Mouse (Mus musculus) embryo, embryonic 11 days (tissue): Measurements from ENCODE around the gene Olfr765.
"Not testable (repeated sequence)": the region's sequence is repeated elsewhere in the genome, so short reads cannot be mapped to it uniquely, and the experiment has no call there.

ENCODE experiments used
- DNase-seq: peaks from one replicate; pipeline ENCODE4 v3.0.0-alpha.2; 2015

Gene Olfr765

DNA sequence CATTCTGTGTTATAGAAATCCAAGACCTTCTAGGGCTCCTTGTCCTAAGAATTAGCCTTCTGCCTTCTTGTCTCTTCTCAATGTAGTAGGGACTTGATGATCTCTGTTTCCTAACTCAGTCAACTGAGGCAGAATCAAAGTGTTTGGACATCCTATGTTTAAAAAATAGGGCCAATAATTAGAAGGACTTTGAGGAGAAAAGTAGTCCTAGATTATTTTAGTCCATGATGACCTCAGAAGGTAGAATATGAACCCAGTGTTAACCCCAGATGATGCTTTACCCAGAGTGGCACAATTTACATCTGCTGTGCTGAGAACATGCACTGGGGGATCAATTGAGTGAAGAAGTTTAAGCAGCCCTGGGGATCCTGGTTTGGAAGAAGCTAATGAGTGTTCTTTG, at the start of gene Olfr765:
TSS of gene Olfr765 (minus strand) at position 101 of the 400 bp plus-strand sequence.
- DNase-seq: not testable (repeated sequence)

DNA sequence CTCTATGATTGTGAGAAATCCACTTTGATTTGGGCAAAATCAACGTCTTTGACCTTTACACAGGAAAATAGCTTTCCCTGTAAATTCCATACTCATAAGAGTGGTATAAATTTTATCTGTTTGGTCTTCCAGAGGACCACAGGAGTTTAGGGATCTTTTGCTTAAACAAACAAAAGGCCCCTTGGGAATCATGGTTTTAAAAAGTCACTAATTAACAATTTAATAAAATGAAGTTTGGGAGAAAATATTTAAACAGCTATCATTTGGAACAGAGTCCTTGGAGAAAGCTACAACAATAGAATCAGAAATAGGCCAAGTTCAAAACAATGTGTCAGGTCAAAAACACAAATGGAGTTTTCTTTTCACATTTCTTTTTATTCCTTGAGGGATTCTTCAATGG, 49.5 kb upstream of the Olfr765 start, which contains the start of gene Olfr768:
TSS of gene Olfr768 (minus strand) at position 101 of the 400 bp plus-strand sequence.
- no peak for DNase-seq

DNA sequence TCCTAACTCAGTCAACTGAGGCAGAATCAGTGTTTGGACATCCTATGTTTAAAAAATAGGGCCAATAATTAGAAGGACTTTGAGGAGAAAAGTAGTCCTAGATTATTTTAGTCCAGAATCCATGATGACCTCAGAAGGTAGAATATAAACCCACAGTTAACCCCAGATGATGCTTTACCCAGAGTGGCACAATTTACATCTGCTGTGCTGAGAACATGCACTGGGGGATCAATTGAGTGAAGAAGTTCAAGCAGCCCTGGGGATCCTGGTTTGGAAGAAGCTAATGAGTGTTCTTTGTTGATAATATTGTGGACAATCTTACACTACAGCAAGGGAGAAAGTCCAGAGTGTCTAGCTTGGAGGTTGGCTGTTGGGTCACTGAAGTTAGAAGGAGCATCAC, 33.0 kb upstream of the Olfr765 start, which contains the start of gene Olfr767:
TSS of gene Olfr767 (minus strand) at position 101 of the 400 bp plus-strand sequence.
- DNase-seq: not testable (repeated sequence)

DNA sequence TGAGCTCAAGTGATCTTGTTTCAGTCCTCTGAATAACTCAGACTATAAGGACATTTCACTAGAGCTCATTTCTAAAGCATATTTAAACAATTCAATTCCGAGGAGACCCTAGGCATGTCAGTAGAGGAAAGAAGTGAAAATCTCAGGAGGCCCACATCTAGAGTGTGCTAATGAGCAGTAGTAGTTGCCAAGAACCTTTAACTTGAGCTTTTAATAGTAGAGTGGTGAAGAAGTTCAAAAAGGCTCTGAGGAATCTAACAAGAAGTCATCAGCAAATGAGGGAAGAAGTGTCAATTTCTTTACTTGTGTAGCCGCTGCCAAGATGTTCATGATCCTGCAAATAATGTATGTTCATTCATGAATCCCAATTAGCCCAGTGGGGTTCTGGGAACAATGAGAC, 19.1 kb upstream of the Olfr765 start, which contains the start of gene Olfr766-ps1:
TSS of gene Olfr766-ps1 (minus strand) at position 101 of the 400 bp plus-strand sequence.
- DNase-seq: no peak

DNA sequence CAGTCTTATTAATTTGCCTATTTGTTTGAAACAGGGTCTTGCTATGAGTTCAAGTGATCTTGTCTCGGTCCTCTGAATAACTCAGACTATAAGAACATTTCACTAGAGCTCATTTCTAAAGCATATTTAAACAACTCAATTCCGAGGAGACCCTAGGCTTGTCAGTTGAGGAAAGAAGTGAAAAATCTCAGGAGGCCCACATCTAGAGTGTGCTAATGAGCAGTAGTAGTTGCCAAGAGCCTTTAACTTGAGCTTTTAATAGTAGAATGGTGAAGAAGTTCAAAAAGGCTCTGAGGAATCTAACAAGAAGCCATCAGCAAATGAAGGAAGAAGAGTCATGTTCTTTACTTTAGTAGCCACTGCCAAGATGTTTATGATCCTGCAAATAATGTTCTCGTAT, 10.0 kb downstream of the Olfr765 start, which contains the start of gene Olfr764-ps1:
TSS of gene Olfr764-ps1 (minus strand) at position 101 of the 400 bp plus-strand sequence.
- no peak for DNase-seq

DNA sequence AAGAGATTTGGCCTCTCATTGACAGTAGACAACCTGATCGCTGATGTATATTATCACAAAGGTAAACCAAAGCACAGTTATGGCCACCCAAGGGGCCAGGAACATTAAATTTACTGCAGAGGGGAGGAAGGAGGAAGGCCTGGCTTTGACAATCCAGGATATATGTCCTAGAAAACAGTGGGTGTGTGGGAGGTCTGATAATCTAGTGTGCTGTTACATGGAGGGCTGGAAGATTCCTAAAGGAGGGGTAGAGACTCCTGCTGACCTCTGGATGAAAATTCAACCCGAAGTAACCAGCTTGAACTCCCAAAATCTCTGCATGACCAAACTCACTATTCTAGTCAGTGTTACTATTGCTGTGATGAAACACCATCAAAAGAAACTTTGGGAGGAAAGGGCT, 21.5 kb downstream of the Olfr765 start:
- DNase-seq: no peak

DNA sequence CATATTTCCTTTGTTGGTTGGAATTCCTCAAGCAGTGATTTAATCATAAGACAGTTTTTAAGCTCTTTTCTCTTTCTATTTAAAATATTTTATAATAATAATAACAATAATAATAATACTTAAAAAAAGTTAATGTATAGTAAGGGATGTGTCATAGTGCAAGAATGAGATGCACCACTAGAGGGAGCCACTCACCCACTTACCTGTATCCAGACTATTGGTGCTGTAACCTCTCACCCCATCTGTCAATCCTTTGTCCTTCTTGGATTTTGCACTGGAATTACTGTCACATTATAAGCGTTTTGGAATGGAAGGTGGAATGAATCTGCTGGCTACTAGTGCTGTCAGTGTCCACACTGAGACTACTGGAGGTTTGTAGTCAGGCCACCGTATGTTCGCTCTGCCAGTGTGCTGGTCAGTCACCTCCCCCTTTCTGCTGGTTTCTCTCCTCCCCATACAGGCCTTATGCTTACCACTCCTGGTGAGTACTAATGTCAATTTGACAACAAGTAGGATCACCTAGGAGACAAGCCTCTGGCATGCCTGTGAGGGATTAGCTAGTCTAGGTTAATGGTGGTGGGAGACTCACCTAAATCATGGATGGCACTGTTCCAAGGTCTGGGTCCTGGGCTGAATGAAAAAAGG, 23.7 kb downstream of the Olfr765 start:
- DNase-seq: peak; percentile 66

DNA sequence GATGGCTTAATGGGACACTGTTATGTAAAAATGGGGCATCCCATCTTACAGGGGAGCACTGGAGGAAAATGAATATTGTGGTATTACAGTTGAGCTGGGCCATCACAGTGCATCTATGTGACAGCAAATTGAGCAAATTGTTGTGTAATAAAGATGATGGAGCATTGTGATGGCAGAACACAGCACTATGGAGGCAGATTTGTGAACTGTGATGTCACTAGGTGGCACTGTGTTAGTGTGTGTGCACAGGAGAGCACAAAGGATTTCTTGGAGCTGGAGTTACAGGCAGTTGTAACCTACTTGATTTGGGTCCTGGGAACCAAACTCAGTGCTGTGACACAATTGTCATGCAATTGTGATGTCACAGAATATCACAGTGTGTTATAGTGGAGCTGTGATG, 26.5 kb downstream of the Olfr765 start:
- DNase-seq: peak; percentile 3

DNA sequence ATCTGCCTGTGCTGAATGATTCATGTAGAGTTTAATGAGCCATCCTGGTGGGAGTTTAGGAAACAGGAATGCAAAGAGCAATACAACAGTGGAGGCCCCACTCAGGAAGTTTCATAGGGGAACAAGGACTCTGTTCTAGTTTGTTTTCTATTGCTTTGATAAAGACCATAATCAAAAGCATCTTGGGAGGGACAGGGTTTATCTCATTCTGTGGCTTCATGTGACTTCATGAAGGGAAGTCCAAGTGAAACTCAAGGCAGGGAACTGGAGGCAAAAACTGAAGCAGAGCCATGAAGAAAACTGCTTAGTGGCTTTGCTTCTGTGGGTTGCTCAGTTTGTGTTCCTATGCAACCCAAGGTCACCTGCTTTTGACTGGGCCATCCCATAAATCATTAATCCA, 35.3 kb downstream of the Olfr765 start:
- no peak for DNase-seq

DNA sequence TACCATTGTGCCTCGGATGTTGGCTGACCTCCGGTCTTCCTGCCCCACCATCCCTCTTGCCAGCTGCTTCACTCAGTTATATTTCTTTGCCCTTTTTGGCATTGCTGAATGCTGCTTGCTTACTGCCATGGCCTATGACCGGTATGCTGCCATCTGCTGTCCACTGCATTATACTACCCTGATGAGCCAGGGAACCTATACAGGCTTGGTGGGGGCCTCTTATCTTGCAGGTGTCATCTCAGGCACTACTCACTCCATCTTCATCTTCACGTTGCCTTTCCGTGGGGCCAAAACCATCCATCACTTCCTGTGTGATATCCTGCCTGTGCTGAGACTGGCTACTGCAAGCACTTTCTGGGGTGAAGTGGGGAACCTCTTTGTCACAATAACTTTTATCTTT, 38.3 kb downstream of the Olfr765 start:
- not testable (repeated sequence) for DNase-seq

DNA sequence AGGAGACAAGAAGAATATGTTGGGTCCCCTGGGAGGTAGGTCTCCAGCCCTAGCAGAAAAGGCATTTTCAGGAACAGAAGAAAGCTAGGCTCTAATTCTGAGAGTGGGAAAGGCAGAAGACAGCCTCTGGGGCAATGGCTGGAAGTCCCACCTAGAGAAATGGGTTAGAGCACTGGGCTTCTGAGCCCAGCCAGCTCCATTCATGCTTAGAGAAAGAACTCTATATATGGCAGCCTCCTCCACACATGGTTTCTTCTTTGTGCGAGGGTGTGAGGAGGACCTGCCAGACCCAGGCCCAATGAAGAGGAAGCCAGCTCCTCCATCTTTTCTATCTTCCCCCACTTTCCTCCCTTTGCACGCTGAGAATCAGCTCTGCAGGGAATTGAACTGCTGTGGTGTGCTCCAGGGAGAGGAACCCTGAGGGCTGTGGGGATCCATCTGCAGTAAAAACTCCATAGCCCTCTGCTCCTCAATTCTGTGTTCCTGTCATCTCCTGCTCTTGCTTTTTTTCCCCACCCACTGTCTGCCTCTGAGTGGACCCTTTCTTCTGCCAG, 39.4 kb downstream of the Olfr765 start, which contains the start of gene Olfr763:
TSS of gene Olfr763 (plus strand) at position 504 of the 554 bp plus-strand sequence.
- DNase-seq: no peak

DNA sequence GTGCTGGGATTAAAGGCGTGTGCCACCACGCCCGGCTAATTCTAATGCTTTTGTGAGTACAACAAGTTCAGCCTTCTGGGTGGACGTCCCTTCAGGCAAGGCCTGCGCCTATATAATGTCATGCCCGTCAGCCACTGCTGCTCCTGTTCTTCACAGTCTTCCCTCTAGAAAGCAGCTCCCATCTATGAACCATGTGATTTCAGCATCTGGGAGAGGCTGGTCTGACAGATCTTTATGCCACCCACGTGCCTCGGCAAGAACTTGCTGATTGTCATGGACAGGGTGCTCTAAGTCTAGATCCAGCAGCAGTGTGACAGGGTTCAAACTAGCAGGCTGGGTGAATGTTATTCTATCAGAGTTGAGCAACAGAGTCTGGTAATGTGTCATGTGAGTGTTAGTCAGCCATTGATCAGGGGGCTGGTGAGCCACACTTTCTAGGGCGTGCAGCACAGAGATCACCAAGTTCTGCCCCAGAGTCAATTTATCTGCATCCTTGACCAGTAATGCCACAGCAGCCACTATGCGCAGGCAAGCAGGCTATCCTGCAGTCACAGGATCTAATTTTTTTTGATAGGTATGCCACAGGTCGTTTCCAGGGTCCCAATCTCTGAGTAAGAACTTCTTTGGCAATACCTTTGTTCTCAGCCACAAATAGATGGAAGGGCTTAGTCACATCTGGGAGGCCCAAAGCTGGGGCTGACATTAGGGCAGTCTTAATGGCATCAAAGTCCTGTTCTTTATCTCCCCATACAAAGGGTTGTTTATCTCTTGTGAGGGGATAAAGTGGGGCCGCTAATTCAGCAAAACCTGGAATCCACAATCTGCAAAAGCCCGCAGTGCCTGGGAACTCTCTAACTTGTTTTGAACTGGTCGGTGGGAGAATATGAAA, 45.5 kb downstream of the Olfr765 start:
- no peak for DNase-seq

DNA sequence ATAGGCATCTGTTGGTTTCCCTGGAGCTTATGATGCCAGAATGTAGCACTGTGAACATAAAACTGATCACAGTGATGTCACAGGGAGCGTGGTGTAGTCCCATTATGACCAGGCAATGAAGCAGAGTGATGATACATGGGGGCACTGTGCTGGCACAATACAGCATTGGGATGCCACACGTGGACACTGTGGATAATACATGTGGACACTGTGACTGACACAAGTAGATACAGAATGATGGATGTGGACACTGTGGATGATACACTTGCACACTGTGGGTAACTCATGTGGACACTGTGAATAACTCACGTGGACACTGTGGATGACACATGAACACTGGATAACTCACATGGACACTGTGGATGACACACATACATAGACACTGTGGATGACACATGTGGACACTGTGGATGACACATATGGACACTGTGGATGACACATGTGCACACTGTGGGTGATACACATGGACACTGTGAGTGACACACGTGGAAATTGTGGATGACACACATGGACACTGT, 53.2 kb downstream of the Olfr765 start:
- no peak for DNase-seq

DNA sequence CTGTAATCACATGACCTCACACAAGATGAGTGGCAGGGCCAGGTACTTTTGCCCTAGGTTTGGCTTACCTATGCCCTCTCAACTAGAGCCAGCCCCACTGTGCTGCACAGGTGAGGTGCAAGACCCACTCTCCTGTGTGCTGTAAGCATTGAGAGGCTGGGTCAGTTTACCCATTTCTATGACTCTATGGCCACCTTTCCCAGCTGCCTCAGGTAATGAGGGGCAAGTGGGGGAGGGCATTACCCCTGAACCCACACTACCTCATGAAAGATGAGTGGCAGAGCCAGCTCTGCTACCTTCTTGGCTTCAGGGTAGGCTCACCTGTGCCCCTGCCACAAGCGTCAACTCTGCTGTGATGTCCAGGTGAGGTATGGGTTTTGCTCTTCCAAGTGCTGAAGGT, 54.0 kb downstream of the Olfr765 start:
- DNase-seq: no peak
